11 mouse cellular contexts compared by ENCODE assay signal in genomic region chr13:45951071-45951645, GRCm38 (mm10). TPM values are rescaled to one million over a fixed set of nuclear protein-coding genes. Genes with fewer than 3 reads are reported as not detected.
A peak's percentile ranks its signal among the peaks of the same experiment; 100 is the strongest.
DNase-seq lines count a peak whose midpoint lies in the region; ATAC-seq and TF ChIP-seq lines count a peak whose summit lies in the region.
"Had no signal": no experiment of that assay in that cellular context is flagged by ENCODE, and none has a peak within 500 bp of the region (broad histone marks: within the 10 kb centered on the region; RNA-seq: fewer than 3 reads in every experiment).

No protein-coding gene starts in this region.

- WGBS in intestine, postnatal 0 days, result 36% methylated on average over 20 of the region's 20 CpGs
- 87% methylated on average over 20 of the region's 20 CpGs for WGBS in limb, embryonic 12.5 days

- POLR2A ChIA-PET in Patski (lab: Charles Lee), result interaction anchor here (0.6 to 5.8 kb wide), 3 partner anchors 13 to 29 kb away, joined by 5 to 31 read pairs (median 6); partner anchors contain the start of gene Atxn1

- peak overlapping the region; percentile 14 for H3K4me2 ChIP-seq in intestine, postnatal 0 days (replicated peaks; ENCODE audit: low read depth)
- H3K4me2 ChIP-seq in limb, embryonic 12.5 days, result no peak overlapping the region

- no peaks in the 10 kb centered on the region for H3K4me1 ChIP-seq in intestine, postnatal 0 days (replicated peaks; ENCODE audit: control insufficient read depth, insufficient read depth, low read length)
- H3K4me1 ChIP-seq in limb, embryonic 12.5 days (replicated peaks), result peaks cover 20% of the 10 kb centered on the region

- in situ Hi-C loops in Patski (cut with MboI; ENCODE audit: low pct_unique_long_range_greater_than_20kb), result no loop called here

- no peaks in the 10 kb centered on the region for H3K27me3 ChIP-seq in Patski
- H3K27me3 ChIP-seq in intestine, postnatal 0 days (replicated peaks; ENCODE audit: control insufficient read depth, insufficient read depth, low read length), result no peaks in the 10 kb centered on the region
- H3K27me3 ChIP-seq in limb, embryonic 12.5 days, result no peaks in the 10 kb centered on the region
- H3K27me3 ChIP-seq: megakaryocyte, embryonic 14.5 days had no signal

- CTCF ChIA-PET in Patski (lab: Charles Lee), result interaction anchor here (1.5 to 3.5 kb wide), 2 partner anchors 11 to 20 kb away, joined by 4 to 14 read pairs; no protein-coding TSS in a partner anchor

- peak; percentile 72 for DNase-seq in kidney, adult 11 months
- DNase-seq in kidney, postnatal 4 days, result no peak
- DNase-seq in Patski (ENCODE audit: low read depth, low spot score), result no peak
- DNase-seq in spleen, postnatal 14 days (ENCODE audit: low spot score in 2 of 2), result no peak
- DNase-seq in right cerebral cortex, adult 18-20 months, result no peak
- no peak for DNase-seq in adrenal gland, postnatal 36 days
- DNase-seq: adrenal gland, postnatal 25 days; right cerebral cortex, postnatal 14 days had no signal

- no peak overlapping the region for H3K4me3 ChIP-seq in intestine, postnatal 0 days (ENCODE audit: low read depth, low read length)
- H3K4me3 ChIP-seq in limb, embryonic 12.5 days (replicated peaks), result no peak overlapping the region
- H3K4me3 ChIP-seq: megakaryocyte, embryonic 14.5 days had no signal

- peak overlapping the region; percentile 41 for H3K27ac ChIP-seq in intestine, postnatal 0 days (ENCODE audit: low read depth, low read length)
- H3K27ac ChIP-seq in limb, embryonic 12.5 days, result peak overlapping the region; percentile 41; the same call in 1 of the 2 replicates

- peak; percentile 24 for ATAC-seq in Patski
- peak; percentile 73 for ATAC-seq in intestine, postnatal 0 days
- no peak for ATAC-seq in limb, embryonic 12.5 days (ENCODE audit: insufficient number of reproducible peaks, insufficient read depth, low FRiP score, low TSS enrichment, low read depth)

- no peak overlapping the region for H3K9ac ChIP-seq in intestine, postnatal 0 days (ENCODE audit: low read depth, low read length)
- no peak overlapping the region for H3K9ac ChIP-seq in limb, embryonic 12.5 days (replicated peaks)

- no peaks in the 10 kb centered on the region for H3K9me3 ChIP-seq in intestine, postnatal 0 days (ENCODE audit: control insufficient read depth)
- no peaks in the 10 kb centered on the region for H3K9me3 ChIP-seq in limb, embryonic 12.5 days
- H3K9me3 ChIP-seq: megakaryocyte, embryonic 14.5 days had no signal

- H3K36me3 ChIP-seq in intestine, postnatal 0 days (ENCODE audit: control insufficient read depth, insufficient read depth), result no peaks in the 10 kb centered on the region
- H3K36me3 ChIP-seq in limb, embryonic 12.5 days, result no peaks in the 10 kb centered on the region

- TF ChIP-seq CTCF in Patski (IDR thresholded peaks at IDR 0.05), result no peak
- no peak for TF ChIP-seq CTCF in intestine, postnatal 0 days (IDR thresholded peaks at IDR 0.05; ENCODE audit: low read depth)

RNA-seq across cellular contexts. Expression of gene Atxn1, which starts 13.7 kb away (rescaled TPM):
- polyA plus RNA-seq in Patski (2021), result 8.3 TPM
- polyA plus RNA-seq in intestine, postnatal 0 days (2015; fragmentation: Nextera tagmentation; extraction: Ambion mirVana), result 6.1 and 9.4 TPM in 2 replicates
- polyA plus RNA-seq in limb, embryonic 12.5 days (2016; fragmentation: Nextera tagmentation; extraction: Ambion mirVana), result 2.5 and 2.7 TPM in 2 replicates
- total RNA-seq in adrenal gland, postnatal 36 days (2021), result 10 to 100 TPM; 36.1 to 52.4 TPM
